Mouse (Mus musculus) left cerebral cortex, postnatal 36 days (tissue): Measurements from ENCODE around the gene Sgo2a. TPM values are rescaled to one million over a fixed set of nuclear protein-coding genes. Genes with fewer than 3 reads are reported as not detected.

ENCODE experiments used
- DNase-seq, 2 experiments: peaks; one replicate each; pipeline ENCODE4 v3.0.0; 2021 to 2022; ENCODE audit warnings: low spot score in 2 of 2, mixed read lengths in 1 of 2
- intact Hi-C: fragments of 180-260 bp; cut with DNase I; formaldehyde crosslinking; loops from one replicate; pipeline ENCODE4 v1.15.1; 2025
- total RNA-seq, 2 experiments: library from RNA; stranded (reverse); gene quantifications; 2 replicates each; pipeline ENCODE4 v1.2.3; 2021

The Sgo2a gene
- total RNA-seq, 2 experiments from 2014 or later = 0.49 to 0.57 TPM

GRCm38 (mm10) chr1:58072991-58073730, 77.4 kb downstream of the Sgo2a start:
- DNase-seq = no peak
- intact Hi-C loops = no loop called here

- intact Hi-C loops = no loop called here
Measured at GRCm38 (mm10) chr1:58074266-58074665, 78.5 kb downstream of the Sgo2a start.

More at GRCm38 (mm10) chr1:58074266-58074665, 78.5 kb downstream of the Sgo2a start:
- DNase-seq = no peak

Other genes starting within 250 kb of the Sgo2a start
- 10 to 100 TPM; 40.4 to 42.7 TPM for gene Spats2l, start 221.8 kb upstream of the Sgo2a start, total RNA-seq
- gene Kctd18, start 23.0 kb downstream of the Sgo2a start, total RNA-seq = 10 to 100 TPM; 12.6 to 22.0 TPM
- gene Aox1, start 34.0 kb downstream of the Sgo2a start, total RNA-seq = 1 to 10 TPM; 2.9 to 4.3 TPM
- gene Aox3, start 117.2 kb downstream of the Sgo2a start, total RNA-seq = 1 to 10 TPM; 1.8 to 5.3 TPM
- 1 to 10 TPM; 5.3 to 5.8 TPM for gene Aox4, start 214.4 kb downstream of the Sgo2a start, total RNA-seq